Mouse (Mus musculus): ENCODE data around the gene Paqr3.

Gene Paqr3

DNA sequence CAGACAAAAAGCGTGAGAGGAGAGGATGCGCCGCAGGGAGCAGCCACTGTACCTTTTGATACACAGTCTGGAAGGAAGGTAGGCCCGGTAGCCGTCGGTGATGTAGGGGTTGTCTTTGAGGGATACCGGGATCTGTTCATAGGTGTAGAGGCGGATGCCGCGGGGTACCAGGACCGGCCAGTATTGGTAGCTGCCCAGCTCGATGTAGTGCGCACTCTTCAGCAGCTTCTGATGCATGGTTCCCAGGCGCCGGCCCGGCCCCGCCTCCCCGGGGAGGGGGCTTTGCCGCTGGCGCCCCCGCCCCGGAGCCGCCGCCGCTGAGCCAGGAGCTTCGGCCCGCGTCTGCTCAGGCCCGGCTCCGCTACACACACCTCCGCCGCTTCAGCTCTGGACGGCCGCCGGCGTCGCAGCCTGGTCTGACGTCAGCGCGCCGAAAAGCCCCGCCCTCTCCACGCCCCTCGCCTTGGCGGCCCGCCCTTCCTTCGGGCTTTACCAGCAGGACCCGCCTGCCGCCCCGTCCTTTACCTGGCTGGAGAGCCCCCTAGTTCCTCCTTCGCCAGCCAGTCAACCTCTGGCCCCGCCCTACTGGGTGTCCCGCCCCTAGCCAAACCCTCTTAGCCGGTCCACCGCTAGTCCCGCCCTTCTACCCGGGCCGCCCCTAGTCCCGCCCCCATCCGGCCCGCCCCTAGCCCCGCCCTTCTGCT is at the start of gene Paqr3:
TSS of gene Paqr3 (minus strand) at position 390 of the 704 bp plus-strand sequence.
- DNase-seq: peak; percentile 94

DNA sequence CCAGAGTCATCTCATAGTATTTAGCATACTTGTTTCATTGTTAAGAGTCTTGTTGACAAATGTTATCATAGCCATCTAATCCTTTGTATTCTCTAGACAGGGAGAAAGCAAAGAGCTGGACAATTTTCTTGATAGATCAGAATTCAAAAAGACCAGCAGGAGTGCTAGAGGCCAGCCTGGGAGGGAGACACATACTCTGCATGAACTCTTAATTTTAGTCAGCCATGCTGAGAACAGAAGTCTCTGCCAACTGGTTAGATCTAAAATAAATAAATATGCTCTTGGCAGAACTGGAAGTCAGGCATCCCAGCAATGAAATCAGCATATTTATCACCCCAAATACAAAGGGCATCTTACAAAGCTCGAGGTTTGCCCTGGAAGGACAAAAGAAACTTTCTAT is 43.3 kb upstream of the Paqr3 start:
- DNase-seq: no peak

DNA sequence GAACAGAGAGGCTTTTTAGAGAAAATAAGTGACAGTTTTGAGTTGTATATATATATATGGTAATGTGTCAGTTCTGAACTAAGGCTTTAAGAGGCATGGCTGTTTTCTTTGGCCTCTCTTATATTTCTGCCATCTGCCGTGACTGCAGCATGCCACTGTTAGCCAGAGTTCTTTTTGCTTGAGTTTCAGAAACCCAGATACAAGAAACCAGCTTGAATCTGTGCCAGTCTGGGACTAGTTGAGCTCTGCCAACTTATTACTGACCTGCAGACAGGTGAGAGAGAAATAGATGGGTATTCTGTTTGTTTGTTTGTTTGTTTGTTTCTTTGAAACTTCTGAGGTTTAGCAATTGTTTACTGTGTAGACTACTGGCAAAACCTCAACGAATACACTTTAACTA is 23.9 kb upstream of the Paqr3 start:
- no peak for DNase-seq

DNA sequence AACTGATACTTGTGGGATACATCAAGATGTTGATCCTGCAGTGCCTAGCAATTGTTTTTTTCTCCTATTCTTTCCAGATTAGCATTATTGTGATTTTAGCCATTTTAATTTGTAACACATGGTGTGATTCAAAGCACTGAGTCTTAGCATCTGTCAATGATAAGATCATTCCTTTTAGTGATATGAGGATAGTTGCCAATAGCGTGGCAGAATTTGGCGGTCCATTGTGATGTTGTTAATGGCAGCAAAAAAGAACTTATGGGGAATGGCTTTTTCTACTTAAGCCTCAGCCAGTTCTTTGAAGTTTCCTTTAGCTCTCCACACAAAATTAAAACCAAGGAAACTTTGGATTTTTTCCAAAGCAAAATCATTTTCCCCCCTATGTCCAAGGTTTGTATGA is 18.2 kb upstream of the Paqr3 start:
- no peak for DNase-seq

DNA sequence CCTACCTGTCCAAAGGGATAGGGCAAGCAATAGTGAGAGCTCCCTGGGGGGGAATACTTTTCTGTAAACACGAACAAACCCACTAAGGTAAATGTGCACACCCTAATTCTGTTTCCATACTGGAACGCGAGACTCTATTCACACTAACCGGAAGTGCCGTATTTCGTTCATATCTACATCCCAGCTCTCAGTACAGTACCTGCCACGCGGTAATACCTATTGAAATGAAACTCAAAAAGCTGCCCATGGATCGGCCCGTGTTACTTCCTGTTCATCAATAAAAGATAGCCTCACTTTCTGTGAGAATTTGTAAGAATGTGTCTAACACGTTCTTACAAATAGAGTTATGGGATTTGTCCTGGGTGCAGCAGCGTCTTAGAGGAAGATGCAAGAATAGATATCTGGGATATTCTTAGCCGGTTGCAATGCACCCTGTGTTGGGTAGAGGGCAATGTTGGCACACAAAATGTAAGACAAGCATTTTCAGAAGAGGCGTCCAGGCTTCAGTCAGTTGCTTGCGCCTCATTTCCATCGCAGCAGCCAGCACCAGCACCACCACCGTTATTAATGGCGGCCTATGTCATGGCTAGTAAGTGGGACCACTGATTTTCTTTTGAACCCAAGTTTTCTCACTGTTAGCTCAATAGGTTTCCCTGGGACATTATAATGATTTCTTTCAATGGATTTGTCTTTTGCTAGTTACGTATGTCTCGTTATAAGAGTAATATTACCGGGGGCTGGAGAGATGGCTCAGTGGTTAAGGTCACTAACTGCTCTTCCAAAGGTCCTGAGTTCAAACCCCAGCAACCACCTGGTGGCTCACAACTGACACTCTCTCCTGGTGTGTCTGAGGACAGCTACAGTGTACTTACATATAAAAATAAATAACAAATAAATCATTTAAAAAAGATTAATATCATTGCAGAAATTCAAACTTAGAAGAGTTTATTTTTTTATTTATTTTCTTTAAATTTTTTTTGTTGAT is 17.1 kb upstream of the Paqr3 start:
- peak; percentile 88 for DNase-seq

DNA sequence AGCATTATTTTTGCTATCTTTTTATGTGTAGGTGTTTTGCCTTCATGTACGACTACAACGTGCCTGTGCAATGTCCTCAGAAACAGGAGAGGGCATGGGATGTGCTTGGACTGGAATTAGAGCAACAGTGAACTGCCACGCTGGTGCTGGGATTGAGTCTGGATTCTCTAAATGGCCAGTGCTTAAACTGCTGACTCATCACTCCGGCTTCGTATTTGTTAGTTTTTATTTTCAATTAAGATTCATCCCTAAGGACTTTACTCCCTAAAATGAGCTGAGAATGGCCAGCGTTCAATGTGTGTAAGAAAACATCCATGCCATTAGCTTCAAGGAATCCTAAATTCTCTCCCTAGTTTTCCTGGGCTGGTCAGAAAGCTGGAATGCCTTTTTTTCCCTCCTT is 15.9 kb upstream of the Paqr3 start:
- no peak for DNase-seq

DNA sequence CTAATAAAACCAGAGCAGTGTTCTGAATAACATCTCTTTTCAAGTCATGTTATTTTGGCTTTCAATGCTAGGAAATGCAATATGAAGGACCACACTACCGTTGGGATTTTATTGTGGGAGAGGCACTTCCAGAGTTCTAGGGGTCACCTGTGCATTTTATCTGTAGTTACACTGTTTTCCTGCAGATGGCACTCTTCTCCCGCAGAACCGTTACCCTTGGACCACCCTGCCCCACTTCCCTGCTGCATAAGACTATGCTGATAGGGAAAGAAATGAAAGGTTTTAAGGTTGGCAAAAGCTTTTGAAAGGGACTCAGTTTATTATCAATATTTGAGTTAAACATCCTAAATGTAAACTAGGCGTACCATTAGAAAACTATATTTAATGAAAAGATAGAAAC is 14.6 kb upstream of the Paqr3 start:
- DNase-seq: peak; percentile 78

DNA sequence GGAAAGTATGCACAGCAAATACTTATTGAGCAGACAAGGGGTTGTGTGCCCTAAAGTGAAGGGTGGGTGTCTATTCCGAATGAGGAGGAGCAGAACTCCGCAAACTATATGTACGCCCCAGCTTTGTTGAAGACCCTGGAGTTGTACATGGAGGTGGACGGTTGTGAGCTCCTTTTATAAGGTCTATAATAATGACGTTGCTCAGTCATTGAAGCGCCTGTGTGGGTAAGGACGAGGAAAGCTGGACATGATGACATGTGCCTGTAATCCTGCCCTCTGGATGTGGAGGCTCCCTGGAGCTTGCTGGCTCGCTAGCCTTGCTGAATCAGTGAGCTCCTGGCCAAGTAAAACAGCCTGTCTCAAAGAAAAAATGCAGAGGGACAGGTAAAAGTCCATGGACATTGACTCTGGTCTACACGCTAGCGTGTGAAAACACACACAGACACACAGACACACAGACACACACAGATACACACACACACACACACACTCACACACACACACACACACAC is 14.1 kb upstream of the Paqr3 start:
- DNase-seq: no peak

DNA sequence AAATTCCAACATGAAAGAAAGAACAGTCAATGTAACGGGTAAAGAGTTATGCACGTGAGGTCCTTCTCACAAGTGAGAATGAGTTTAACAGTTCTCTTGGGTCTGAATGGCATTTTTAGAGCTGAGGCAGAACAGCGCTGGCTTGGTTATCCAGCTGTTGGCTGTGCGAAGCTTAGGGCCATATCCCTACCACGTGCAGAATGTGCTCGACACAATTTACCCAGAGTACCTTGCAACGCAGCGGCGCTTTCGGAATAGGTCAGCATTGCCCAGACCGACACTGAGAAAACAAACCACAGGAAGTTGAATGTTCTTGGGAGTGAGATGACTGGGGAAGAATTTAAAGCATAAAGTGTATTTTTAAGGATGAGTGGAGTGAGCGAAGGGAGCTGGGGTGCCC is 13.6 kb upstream of the Paqr3 start:
- no peak for DNase-seq

DNA sequence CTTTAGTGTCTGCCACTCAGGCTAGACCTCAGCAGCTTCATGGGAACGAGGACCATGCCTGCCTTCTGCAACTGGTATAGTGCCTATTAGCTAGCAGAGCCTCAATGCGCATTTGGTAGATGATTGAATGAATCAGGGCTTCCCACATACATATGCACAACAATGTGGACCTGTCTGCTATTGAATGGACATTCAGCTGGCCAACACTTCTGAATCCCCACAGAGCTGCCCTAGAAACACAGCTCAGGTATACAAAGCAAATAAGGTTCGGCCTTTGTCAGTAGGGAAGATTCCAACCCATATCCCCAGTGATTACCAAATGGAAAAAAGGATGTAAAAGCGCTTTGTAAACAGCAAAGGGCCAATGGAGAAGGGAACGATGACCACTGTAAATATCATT is 699 bp downstream of the Paqr3 start:
- no peak for DNase-seq

DNA sequence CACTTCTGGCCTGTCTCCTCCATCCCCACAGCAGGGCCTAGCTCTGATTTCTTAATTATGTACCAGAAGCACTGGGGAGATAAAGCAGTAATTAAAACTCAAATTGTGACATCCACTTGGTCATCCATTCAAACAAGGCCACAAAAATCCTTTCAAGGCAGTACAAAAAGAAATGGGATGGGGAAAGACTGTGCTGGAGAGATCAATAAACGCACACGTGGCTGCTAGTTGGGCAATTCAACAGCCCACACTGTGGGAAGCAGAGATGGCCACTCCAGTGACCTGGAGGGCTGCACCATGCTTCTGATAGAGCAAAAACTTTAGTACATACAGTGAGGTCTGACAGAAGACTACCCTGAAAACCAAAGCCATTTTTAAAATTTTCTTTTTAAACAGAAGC is 1.3 kb downstream of the Paqr3 start:
- no peak for DNase-seq

DNA sequence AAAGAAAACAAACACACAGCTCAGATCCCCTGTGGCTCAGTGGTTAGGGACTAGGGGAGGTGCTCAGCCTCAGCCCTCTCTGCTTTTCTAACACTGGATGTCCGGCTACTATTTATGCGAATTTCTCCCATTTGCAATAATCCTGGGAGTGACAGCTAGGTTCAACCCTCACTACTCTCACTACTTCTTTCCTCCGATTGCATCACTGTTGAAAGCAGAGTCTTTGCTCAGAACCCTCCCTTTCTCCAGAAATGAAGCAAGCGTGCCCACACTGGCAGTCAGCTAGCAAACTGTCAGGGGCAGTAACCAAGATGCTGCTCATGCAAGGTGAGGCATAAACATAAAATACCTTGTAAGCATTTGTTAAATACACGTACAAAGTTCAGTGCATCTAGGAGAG is 3.1 kb downstream of the Paqr3 start:
- no peak for DNase-seq

DNA sequence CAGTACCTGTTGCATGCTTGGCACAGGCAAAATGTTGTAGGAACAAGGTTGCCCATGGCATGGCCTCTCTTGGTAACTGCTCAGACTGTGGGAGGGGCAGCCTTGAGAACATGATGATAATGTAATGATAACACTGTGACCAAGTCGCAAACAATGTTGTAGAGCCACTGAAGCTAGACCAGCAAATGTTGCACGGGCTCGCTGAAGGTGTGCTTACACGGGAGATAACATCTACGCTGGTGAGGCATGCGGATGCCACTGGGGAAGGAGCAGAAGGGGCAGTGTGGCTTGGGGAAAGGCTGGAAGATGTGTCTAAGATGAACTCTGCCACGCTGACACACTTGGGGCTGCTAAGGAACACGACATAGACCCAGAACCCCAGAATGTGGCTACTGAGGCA is 11.4 kb downstream of the Paqr3 start:
- DNase-seq: no peak

DNA sequence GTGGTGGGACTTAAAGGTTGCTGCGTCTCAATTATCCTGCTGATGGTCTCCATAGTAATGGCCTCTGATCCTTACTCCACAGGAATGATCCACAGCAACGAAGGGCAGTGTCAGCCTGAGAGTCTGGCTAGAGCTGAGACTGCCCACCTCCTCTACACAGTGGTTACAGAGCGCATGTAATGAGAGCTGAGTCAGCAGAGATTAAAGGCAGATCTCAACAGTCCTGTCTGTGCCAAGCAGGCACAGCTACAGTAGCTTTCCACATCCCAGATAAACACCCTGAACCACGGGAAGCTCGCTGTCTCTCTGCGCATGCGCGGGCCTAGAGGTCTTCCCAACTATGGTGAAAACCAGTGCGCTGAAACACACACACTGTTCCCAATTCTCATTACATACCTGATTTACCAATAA is 13.8 kb downstream of the Paqr3 start:
- DNase-seq: peak; percentile 43

DNA sequence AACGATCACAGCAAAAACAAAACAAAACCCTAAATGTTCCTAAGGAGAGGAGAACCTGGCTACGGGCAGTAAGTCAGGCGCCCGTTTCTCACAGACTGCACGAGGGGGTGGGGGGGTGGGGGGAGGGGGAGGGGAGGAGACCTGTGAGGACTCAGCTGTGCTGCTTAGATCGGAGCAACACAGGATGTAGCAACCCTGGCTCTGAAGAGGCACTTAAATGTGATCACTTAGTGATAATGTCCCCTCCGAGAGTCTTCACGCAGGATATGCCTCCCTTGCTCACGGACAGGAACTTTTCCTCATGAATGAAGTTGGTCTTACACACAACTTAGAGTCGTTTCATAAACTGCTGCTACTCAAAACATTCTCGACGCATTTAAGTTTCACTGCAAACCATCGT is 16.1 kb downstream of the Paqr3 start:
- DNase-seq: no peak

DNA sequence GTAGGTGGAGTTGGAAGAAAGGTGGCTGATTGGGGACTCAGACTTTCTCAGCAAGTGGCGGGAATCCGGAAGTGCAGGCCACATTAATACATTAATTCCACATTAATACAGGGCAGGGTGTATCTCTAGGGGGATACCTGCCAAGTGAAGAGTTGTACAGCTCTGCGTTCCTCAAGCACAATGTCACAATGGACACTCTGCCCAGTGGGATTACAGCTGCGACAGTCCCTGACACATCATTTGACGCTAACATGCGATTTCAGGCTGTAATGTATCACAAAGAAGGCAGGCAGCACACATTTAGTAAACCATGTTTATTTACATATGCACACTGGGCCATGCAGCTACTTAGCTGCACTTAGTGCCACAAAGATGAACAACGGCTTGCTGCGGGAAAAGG is 18.4 kb downstream of the Paqr3 start:
- no peak for DNase-seq

DNA sequence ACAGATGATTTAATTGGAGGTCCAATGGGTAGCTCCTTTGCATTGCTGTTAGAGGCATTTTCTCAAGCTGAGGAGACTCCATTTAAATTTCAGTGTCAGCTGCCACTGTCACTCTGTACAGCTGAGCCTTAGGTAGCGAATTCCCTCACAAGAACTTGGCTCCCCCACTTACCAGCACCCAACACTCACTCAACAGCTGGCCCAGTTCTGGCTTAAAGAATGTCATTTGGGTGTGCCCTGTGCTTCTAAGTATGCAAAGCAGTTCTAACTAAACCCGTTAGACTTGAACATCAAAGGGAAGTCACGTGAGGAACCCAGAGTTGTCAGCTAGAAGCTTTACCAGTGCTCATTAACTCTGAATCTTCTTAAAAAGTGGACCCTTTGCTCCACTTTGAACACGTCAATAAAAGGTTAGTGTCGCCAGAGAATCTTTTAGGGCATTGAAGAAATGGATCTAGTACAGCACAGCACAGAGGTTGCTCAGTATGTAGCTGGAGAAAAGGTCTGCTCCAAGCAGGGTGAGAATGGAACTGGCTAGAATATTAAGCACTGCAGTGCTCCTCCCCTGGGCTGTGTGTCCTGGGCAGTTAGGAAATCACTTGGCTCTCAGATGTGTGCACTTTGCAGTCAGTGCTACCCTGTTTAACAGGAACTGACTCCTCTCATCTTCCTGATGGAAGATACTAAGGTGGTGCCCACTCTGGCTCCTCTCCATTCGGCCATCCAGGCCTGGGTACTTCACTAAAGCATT is 21.2 kb downstream of the Paqr3 start:
- DNase-seq: no peak

DNA sequence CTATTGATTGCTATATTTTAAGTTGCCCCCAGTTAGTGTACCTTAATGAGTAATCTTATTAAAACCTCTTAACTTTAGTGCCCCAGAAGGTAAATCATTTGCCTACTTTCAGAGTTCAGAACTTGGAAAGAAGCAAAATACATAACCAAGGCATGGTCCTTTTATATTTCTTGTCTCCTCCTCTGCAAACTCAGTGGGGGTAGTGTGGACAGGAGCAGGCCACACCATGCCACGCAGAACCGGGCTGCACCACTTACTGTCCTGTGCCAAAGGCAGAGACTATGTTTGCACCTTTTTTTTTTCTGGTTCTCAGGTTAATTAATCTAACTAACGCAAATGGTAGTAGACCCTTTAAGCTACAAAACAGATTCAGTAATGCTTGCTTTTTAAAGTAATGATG is 22.0 kb downstream of the Paqr3 start:
- no peak for DNase-seq

DNA sequence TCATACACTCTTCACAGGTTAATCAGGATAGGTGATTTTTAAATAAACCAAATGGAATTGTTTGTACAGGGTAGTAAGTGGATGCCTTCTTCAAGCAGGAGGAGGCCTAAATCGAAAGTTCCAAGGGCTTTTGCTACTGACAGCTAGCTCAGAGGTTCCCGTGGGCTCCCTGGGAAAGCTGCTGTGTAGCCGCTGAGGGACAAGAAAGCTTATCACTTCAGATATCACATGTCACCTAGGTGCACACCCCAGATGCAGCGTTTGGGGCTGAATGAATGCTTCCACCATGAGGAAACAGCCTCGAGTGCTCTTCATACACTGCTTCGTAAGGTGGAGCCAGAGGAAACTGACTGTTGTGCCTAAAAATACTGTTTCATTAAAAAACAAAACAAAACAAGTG is 23.2 kb downstream of the Paqr3 start:
- no peak for DNase-seq

DNA sequence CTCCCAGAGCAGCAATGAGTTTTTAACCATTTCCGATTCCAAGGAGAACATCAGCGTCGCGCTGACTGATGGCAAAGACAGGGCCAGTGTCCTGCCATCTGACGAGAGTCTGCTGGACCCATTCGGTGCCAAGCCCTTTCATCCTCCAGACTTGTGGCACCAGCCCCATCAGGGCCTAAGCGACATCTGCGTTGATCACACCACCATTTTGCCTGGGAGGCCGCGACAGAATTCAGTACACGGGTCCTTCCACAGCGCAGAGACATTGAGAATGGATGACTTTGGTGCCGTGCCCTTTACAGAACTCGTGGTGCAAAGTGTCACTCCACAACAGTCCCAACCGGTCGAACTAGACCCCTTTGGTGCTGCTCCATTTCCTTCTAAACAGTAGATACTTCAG is 23.6 kb downstream of the Paqr3 start:
- no peak for DNase-seq

DNA sequence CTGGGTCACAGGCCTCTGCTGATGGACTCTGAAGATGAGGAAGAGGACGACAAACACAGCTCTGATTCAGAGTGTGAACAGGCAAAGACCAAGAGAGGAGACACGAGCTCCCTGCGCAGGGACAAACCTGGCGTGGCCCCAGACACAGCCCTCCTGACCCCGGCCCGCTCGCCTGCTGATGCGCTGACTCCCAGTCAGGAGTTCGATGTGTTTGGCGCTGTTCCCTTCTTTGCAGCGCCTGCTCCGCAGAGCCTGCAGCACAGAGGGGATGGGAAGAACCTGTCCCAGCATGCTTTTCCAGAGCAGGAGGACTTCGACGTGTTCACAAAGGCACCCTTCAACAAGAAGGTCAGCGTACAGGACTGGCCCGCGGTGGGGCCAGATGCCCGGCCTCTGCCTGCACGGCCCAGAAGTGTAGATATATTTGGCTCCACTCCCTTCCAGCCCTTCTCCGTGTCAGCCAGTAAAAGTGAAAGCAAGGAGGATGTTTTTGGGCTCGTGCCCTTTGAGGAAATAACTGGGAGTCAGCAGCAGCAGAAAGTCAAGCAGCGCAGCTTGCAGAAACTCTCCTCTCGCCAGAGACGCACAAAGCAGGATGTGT is 24.3 kb downstream of the Paqr3 start:
- no peak for DNase-seq

DNA sequence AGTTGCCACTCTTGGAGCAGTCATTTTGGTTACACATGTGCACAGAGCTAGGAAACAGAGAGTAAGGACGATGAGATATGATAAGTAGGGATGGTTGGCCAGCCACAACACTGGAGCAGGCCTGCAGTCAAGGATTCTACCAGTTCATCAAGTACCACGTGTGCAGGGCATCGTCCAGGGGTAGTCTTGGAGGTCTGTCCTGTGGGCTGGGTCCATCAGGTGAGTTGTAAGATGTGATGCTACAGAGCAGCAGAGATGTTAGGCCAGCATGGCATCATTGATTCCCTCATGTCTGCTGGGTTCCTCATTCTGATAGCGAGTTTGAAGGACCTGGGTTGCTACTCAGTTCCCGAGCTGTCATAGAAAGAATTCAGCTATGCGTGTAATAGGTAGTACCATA is 26.3 kb downstream of the Paqr3 start:
- no peak for DNase-seq

DNA sequence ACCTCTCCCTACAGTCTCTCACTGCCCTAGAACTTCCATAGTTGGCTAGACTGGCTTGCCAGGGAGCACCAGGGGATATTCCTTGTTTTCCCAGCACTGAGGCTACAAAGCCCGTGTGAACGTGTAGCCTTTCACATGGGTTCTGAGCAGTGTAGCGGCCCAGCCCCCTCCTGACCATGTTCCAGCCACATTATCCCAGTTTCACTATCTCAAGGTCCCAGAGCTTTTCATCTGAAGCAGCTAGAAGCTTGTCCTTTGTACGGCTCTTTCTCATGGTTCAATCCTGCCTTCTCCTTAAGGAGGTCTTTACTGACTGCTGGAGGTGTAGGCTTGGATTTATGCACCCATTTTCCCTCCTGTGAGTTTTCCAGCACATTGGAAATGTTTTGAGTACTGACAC is 26.9 kb downstream of the Paqr3 start:
- no peak for DNase-seq

All from retina, postnatal 1 day (tissue).